Mouse (Mus musculus) cortical plate, adult 2 months (tissue): ENCODE measurements around the gene Lyl1.

Experiments used
- CTCF ChIP-seq: fragments of 200-500 bp; IDR thresholded peaks from 2 replicates; pipeline ENCODE4 v1.5.1; 2011; ENCODE audit warnings: mild to moderate bottlenecking, control low read depth, low read length; ENCODE audit not compliant: insufficient read depth; ENCODE audit errors: extremely low read depth
- POLR2A ChIP-seq: fragments of 200-500 bp; IDR thresholded peaks from 2 replicates; pipeline ENCODE4 v1.6.1; 2011; ENCODE audit warnings: mild to moderate bottlenecking, low read length, control low read depth; ENCODE audit not compliant: insufficient read depth; ENCODE audit errors: extremely low read depth

DNA sequence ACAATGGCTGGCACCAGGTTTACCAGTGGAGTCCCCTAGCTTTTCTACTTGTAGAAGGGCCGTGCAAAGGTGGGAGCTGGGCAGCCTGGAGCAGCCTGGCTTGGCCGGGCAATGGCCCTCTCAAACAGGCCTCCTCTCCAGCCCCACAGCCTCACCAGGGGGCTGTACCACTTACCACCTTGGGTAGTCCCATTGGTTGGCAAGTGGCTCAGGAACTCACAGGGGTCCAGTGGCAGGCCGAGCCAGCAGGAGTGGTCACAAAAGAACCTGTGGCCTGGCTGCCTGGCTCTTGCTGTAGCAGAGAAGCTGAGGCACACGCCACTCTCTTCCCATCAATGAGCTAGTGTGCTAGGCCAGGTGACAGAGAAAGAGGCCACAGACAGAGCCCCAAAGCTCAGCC lies 12.9 kb downstream of the Lyl1 start:
- TF ChIP-seq POLR2A = no peak
- no peak for TF ChIP-seq CTCF
